Mouse (Mus musculus) stomach, embryonic 16.5 days (tissue): ENCODE measurements around the gene Bpifa5. TPM values are rescaled to one million over a fixed set of nuclear protein-coding genes. Genes with fewer than 3 reads are reported as not detected.
"Not testable (repeated sequence)": the region's sequence is repeated elsewhere in the genome, so short reads cannot be mapped to it uniquely, and the experiment has no call there.

ENCODE experiments used
- ATAC-seq: fragments of 200-750 bp; cut with Nextera tagmentation; 2 replicates; pipeline ENCODE4 v1.8.0; 2017; ENCODE audit warnings: moderate number of reproducible peaks, moderate TSS enrichment; ENCODE audit not compliant: insufficient read depth, low FRiP score
- H3K27ac ChIP-seq: fragments of 300-500 bp; sonication (generic); 2 replicates; pipeline ENCODE4 v1.5.1; 2014; ENCODE audit warnings: low read length
- H3K27me3 ChIP-seq: fragments of 300-500 bp; sonication (generic); 2 replicates; pipeline ENCODE4 v1.6.1; 2014; ENCODE audit warnings: low read length, control low read depth, mixed read lengths; ENCODE audit not compliant: control insufficient read depth, insufficient read depth
- H3K36me3 ChIP-seq: fragments of 300-500 bp; sonication (generic); 2 replicates; pipeline ENCODE4 v1.6.1; 2014; ENCODE audit warnings: low read length; ENCODE audit not compliant: control insufficient read depth, insufficient read depth
- H3K4me1 ChIP-seq: fragments of 300-500 bp; sonication (generic); 2 replicates; pipeline ENCODE4 v1.6.1; 2014; ENCODE audit warnings: low read length, control low read depth, mixed read lengths; ENCODE audit not compliant: control insufficient read depth, insufficient read depth
- H3K4me2 ChIP-seq: fragments of 300-500 bp; sonication (generic); 2 replicates; pipeline ENCODE4 v1.6.1; 2014; ENCODE audit warnings: low read depth, low read length, mixed read lengths
- H3K4me3 ChIP-seq: fragments of 300-500 bp; sonication (generic); replicated peaks from 2 replicates; pipeline ENCODE4 v1.5.1; 2014; ENCODE audit warnings: mild to moderate bottlenecking, low read length
- H3K9ac ChIP-seq: fragments of 300-500 bp; sonication (generic); 2 replicates; pipeline ENCODE4 v1.6.1; 2014; ENCODE audit warnings: low read length
- H3K9me3 ChIP-seq: fragments of 300-500 bp; sonication (generic); replicated peaks from 2 replicates; pipeline ENCODE4 v1.6.1; 2016; ENCODE audit warnings: low read length, control low read depth; ENCODE audit not compliant: control insufficient read depth
- WGBS: fragments of 180-500 bp; shearing (Covaris S2); extraction: QIAGEN DNeasy Blood & Tissue Kit; methylation state at CpG from one replicate; pipeline ENCODE4 v1.1.7; 2014; 5-methylcytosine and 5-hydroxymethylcytosine counted together
- polyA plus RNA-seq: library from polyadenylated mRNA; unstranded; fragments of >200 nt; fragmentation: Nextera tagmentation; extraction: Ambion mirVana; gene quantifications from 2 replicates; pipeline ENCODE4 v1.2.1, GENCODE M21; 2015

Gene Bpifa5
- polyA plus RNA-seq, 1 experiment from 2014 or later: not detected

- 60% methylated on average over 6 of the region's 6 CpGs for WGBS
- Histone ChIP-seq H3K4me1 (no peaks in the 10 kb centered on the region), H3K27ac (no peak overlapping the region), H3K9me3 (no peaks in the 10 kb centered on the region), H3K36me3 (no peaks in the 10 kb centered on the region), H3K4me3 (no peak overlapping the region), H3K27me3 (no peaks in the 10 kb centered on the region), H3K9ac (no peak overlapping the region), H3K4me2 (no peak overlapping the region)
- ATAC-seq: no peak
These were observed 9.2 kb downstream of the Bpifa5 start for GRCm38 (mm10) chr2:154171621-154172020.

- no peak; the same call in 1 of the 2 replicates for ATAC-seq
- no peaks in the 10 kb centered on the region for H3K9me3 ChIP-seq
- H3K4me2 ChIP-seq: no peak overlapping the region
- no peaks in the 10 kb centered on the region for H3K27me3 ChIP-seq
- H3K9ac ChIP-seq: no peak overlapping the region
- no peak overlapping the region for H3K4me3 ChIP-seq
- no peak overlapping the region for H3K27ac ChIP-seq
- WGBS: 38% methylated on average over 1 of the region's 1 CpGs
- no peaks in the 10 kb centered on the region for H3K36me3 ChIP-seq
- no peaks in the 10 kb centered on the region for H3K4me1 ChIP-seq
These were observed 10.9 kb downstream of the Bpifa5 start for GRCm38 (mm10) chr2:154173313-154173712.

DNA sequence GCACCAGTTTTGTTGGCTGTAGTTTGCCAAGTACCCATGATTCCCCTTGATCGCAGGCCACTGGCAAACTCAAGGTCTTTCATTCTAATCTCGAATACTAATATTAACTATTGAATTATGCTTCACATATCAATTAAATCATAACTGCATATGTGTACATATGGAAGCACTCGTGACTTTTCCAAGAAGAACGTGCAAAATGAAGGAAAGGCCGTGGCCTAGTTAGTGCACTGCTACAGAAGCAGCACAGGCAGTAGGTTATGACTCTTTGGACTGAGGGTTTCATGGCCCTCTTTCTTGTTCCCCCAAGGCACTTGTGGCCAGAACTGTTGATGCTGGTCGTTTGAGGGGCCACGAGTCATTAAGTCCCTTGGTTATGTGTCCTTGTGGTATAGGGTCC lies 19.5 kb downstream of the Bpifa5 start:
- not testable (repeated sequence) for H3K36me3 ChIP-seq, H3K9me3 ChIP-seq, H3K27me3 ChIP-seq, H3K4me3 ChIP-seq, H3K27ac ChIP-seq, H3K4me2 ChIP-seq, H3K9ac ChIP-seq, H3K4me1 ChIP-seq, ATAC-seq
- WGBS: 77% methylated on average over 7 of the region's 7 CpGs

GRCm38 (mm10) chr2:154183061-154183460 lies 20.7 kb downstream of the Bpifa5 start:
- not testable (repeated sequence) for H3K4me2 ChIP-seq, H3K27ac ChIP-seq, H3K4me3 ChIP-seq, H3K9ac ChIP-seq, H3K27me3 ChIP-seq, H3K9me3 ChIP-seq, ATAC-seq, H3K4me1 ChIP-seq, H3K36me3 ChIP-seq
- WGBS: 53% methylated on average over 4 of the region's 4 CpGs

GRCm38 (mm10) chr2:154185319-154185718 lies 22.9 kb downstream of the Bpifa5 start:
- H3K4me2 ChIP-seq: no peak overlapping the region
- no peaks in the 10 kb centered on the region for H3K27me3 ChIP-seq
- no peak for ATAC-seq
- no peak overlapping the region for H3K4me3 ChIP-seq
- H3K36me3 ChIP-seq: no peaks in the 10 kb centered on the region
- no peaks in the 10 kb centered on the region for H3K4me1 ChIP-seq
- H3K27ac ChIP-seq: no peak overlapping the region
- no peak overlapping the region for H3K9ac ChIP-seq
- H3K9me3 ChIP-seq: no peaks in the 10 kb centered on the region
- 87% methylated on average over 6 of the region's 6 CpGs for WGBS

DNA sequence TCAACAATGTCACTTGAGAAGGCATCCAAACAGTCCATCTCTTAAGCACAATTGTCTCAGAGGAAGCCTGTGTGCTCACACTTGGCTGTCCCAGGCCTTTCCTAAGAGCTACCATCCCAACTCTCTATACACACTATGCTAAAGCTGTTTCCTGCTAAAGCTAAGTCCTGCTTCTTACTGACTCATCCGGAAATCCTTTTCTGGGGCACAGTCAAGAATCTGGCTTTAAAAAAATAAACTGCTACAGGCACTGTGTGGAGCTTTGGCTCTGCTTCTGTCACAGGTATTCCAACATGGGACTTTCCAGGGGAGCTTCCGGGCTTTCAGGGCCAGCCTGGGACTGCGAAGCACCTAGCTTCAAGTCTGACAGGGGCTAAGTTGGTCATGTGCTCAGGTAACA lies 23.3 kb downstream of the Bpifa5 start:
- no peaks in the 10 kb centered on the region for H3K9me3 ChIP-seq
- 69% methylated on average over 3 of the region's 3 CpGs for WGBS
- H3K27ac ChIP-seq: no peak overlapping the region
- H3K4me3 ChIP-seq: no peak overlapping the region
- H3K4me1 ChIP-seq: no peaks in the 10 kb centered on the region
- H3K36me3 ChIP-seq: no peaks in the 10 kb centered on the region
- no peak overlapping the region for H3K9ac ChIP-seq
- H3K27me3 ChIP-seq: no peaks in the 10 kb centered on the region
- no peak overlapping the region for H3K4me2 ChIP-seq
- ATAC-seq: no peak

DNA sequence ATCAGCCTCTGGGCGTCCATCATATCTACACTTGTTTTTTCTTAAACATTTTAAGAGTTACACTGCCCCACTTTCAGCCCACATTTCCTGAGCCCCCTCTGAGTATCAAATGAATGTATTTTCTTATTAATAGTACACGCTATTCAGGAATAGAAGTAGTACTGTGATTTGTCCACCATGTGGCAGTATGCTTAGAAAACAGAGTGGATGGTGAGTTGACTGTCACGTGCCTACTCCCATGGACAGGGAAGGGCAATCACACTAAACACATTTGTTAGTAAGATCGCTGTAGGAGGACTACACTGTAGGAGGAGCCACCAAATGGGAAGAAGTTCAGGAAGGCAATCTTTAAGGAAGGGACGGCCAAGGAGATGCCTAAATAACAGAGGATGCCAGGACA lies 25.1 kb downstream of the Bpifa5 start:
- Histone ChIP-seq H3K27me3 (no peaks in the 10 kb centered on the region), H3K4me2 (no peak overlapping the region), H3K4me3 (no peak overlapping the region), H3K4me1 (no peaks in the 10 kb centered on the region), H3K9me3 (no peaks in the 10 kb centered on the region), H3K27ac (no peak overlapping the region), H3K9ac (no peak overlapping the region), H3K36me3 (no peaks in the 10 kb centered on the region)
- no peak for ATAC-seq
- 39% methylated on average over 5 of the region's 5 CpGs for WGBS

DNA sequence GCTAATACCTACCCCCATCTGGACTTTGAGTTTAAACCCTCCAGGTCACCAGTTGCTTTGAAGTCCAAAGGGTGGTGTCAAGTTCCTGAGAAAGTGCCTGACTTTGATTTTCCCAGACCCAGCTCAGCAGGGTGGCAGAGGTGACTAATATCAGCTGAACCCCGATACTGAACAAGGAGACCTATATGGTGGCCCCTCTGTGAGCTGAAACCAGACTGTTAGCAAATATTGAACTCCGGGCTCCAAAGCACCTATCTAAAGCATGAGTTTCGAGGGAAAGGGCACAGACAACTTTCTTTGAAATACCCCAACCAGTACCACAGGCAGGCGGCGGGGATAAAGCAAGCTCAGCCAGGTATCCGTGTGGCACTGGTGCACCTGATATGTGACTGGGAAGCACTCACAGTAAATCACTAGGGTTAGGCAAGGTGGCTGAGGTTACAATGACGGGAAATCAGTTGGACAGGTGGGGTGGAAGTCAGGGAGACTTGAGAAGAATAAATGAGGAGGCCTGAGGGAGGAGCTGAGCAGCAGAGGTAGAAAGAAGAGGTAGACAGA lies 27.5 kb downstream of the Bpifa5 start:
- Histone ChIP-seq H3K36me3 (no peaks in the 10 kb centered on the region), H3K27ac (peak overlapping the region; percentile 74), H3K9ac (no peak overlapping the region), H3K4me3 (no peak overlapping the region), H3K9me3 (no peaks in the 10 kb centered on the region), H3K27me3 (no peaks in the 10 kb centered on the region), H3K4me1 (no peaks in the 10 kb centered on the region), H3K4me2 (no peak overlapping the region)
- WGBS: 53% methylated on average over 7 of the region's 7 CpGs
- ATAC-seq: peak; percentile 67; the same call in 1 of the 2 replicates

GRCm38 (mm10) chr2:154190546-154191258 lies 28.3 kb downstream of the Bpifa5 start, which contains the start of gene Bpifb1:
Gene Bpifb1 (plus strand): TSS chr2:154190818.
- Histone ChIP-seq H3K4me3 (peak within 1 kb of the TSS; percentile 28), H3K4me1 (no peaks in the 10 kb centered on the region), H3K36me3 (no peaks in the 10 kb centered on the region), H3K9ac (0 out of 2 replicates have a peak within 1 kb of the TSS, but pooled peaks have one; percentile 16), H3K27ac (peak within 1 kb of the TSS; percentile 74), H3K4me2 (peak within 1 kb of the TSS; percentile 22; the same call in 1 of the 2 replicates), H3K27me3 (no peaks in the 10 kb centered on the region), H3K9me3 (no peaks in the 10 kb centered on the region)
- 66% methylated on average over 11 of the region's 11 CpGs for whole genome bisulfite sequencing
- peak; percentile 74 for ATAC-seq
